Mouse (Mus musculus) ES-E14 (cell line): ENCODE results near the gene Grid1. TPM values are rescaled to one million over a fixed set of nuclear protein-coding genes. Genes with fewer than 3 reads are reported as not detected.

Experiments used
- DNase-seq: peaks from one replicate; pipeline ENCODE4 v3.0.0-alpha.2; 2013; ENCODE audit warnings: low read depth, low spot score
- H3K27ac ChIP-seq: 2 replicates; pipeline ENCODE4 v1.5.1; 2012; ENCODE audit warnings: low read depth, mild to moderate bottlenecking, low read length, moderate library complexity, mixed read lengths; ENCODE audit not compliant: poor library complexity, insufficient read depth, severe bottlenecking
- H3K36me3 ChIP-seq: 2 replicates; pipeline ENCODE4 v1.6.1; 2012; ENCODE audit warnings: mild to moderate bottlenecking, low read length, moderate library complexity, mixed read lengths; ENCODE audit not compliant: control insufficient read depth, poor library complexity, insufficient read depth, severe bottlenecking
- H3K4me1 ChIP-seq, 2 experiments: fragments of 150-350 bp in 1 of 2; sonication (generic) in 1 of 2; 2 replicates each; pipeline ENCODE4 v1.6.1; 2012; ENCODE audit warnings: low read length in 2 of 2, mild to moderate bottlenecking in 1 of 2, mixed read lengths in 1 of 2; ENCODE audit not compliant: control insufficient read depth in 2 of 2, insufficient read depth in 2 of 2, poor library complexity in 1 of 2
- H3K4me3 ChIP-seq, 2 experiments: fragments of 150-350 bp in 1 of 2; sonication (generic) in 1 of 2; 2 replicates each; pipeline ENCODE4 v1.5.1; 2012; ENCODE audit warnings: low read length in 2 of 2, low read depth in 1 of 2, mild to moderate bottlenecking in 1 of 2, mixed read lengths in 1 of 2; ENCODE audit not compliant: insufficient read depth in 1 of 2, poor library complexity in 1 of 2, severe bottlenecking in 1 of 2
- H3K9ac ChIP-seq: 2 replicates; pipeline ENCODE4 v1.6.1; 2012; ENCODE audit warnings: low read depth, mild to moderate bottlenecking, low read length, mixed read lengths; ENCODE audit not compliant: poor library complexity, insufficient read depth, severe bottlenecking
- H3K9me3 ChIP-seq: fragments of 150-350 bp; sonication (generic); 2 replicates; pipeline ENCODE4 v1.6.1; 2012; ENCODE audit warnings: low read depth, mild to moderate bottlenecking, low read length; ENCODE audit not compliant: control insufficient read depth, insufficient read depth
- CHD2 ChIP-seq: IDR thresholded peaks from 2 replicates; pipeline ENCODE4 v1.6.1; 2014; ENCODE audit warnings: mild to moderate bottlenecking, low read depth, low read length, inconsistent platforms
- HCFC1 ChIP-seq: IDR thresholded peaks from 2 replicates; pipeline ENCODE4 v1.6.1; 2012; ENCODE audit warnings: low read length, inconsistent platforms, borderline replicate concordance; ENCODE audit not compliant: insufficient read depth
- MAFK ChIP-seq: IDR thresholded peaks from 2 replicates; pipeline ENCODE4 v1.6.1; 2014; ENCODE audit warnings: mild to moderate bottlenecking, low read depth, low read length, inconsistent platforms; ENCODE audit not compliant: insufficient read depth
- ZC3H11A ChIP-seq: IDR thresholded peaks from 2 replicates; pipeline ENCODE4 v1.6.1; 2012; ENCODE audit warnings: low read depth, mild to moderate bottlenecking, inconsistent platforms, low read length, borderline replicate concordance
- ZNF384 ChIP-seq: IDR thresholded peaks from 2 replicates; pipeline ENCODE4 v1.6.1; 2012; ENCODE audit warnings: low read depth, low read length, inconsistent platforms
- in situ Hi-C, 2 experiments: fragments of 600-800 bp; cut with MboI; formaldehyde crosslinking; loops; one replicate each; pipeline ENCODE4 v1.15.1; 2025; ENCODE audit warnings: low sequenced_read_pairs in 2 of 2, inconsistent platforms in 1 of 2; ENCODE audit not compliant: unreplicated experiment in 2 of 2
- total RNA-seq: library from RNA; depleted of rRNA; stranded (reverse); fragments of 300-350 nt; gene quantifications from 2 replicates; pipeline ENCODE4 v1.2.3, GENCODE M21; 2012

Grid1 gene
- total RNA-seq, 1 experiment = 0.54 TPM

- H3K36me3 ChIP-seq = no peaks in the 10 kb centered on the region
- H3K4me1 ChIP-seq = no peaks in the 10 kb centered on the region; a peak in 1 of 4 replicates
- H3K4me3 ChIP-seq = no peak overlapping the region
- H3K9ac ChIP-seq = no peak overlapping the region
- TF ChIP-seq MAFK = no peak
- no peak for TF ChIP-seq ZNF384
- no peak for TF ChIP-seq CHD2
- no peak for TF ChIP-seq HCFC1
- no peak for TF ChIP-seq ZC3H11A
- in situ Hi-C loops = loop anchor here in 1 of 2 experiments (25.0 kb wide), 1 partner anchor 248 kb away; no protein-coding TSS in a partner anchor
- H3K9me3 ChIP-seq = no peaks in the 10 kb centered on the region
- H3K27ac ChIP-seq = no peak overlapping the region
- no peak for DNase-seq
Measured at GRCm38 (mm10) chr14:34838999-34839398, 19.1 kb downstream of the Grid1 start.

- Histone ChIP-seq H3K27ac (no peak overlapping the region), H3K4me1 (no peaks in the 10 kb centered on the region; a peak in 1 of 4 replicates), H3K9ac (no peak overlapping the region), H3K9me3 (no peaks in the 10 kb centered on the region), H3K36me3 (no peaks in the 10 kb centered on the region), H3K4me3 (no peak overlapping the region)
- in situ Hi-C loops = loop anchor here in 1 of 2 experiments (25.0 kb wide), 1 partner anchor 247 kb away; no protein-coding TSS in a partner anchor
- TF ChIP-seq HCFC1 = no peak
- no peak for TF ChIP-seq MAFK
- no peak for TF ChIP-seq ZC3H11A
- TF ChIP-seq ZNF384 = no peak
- no peak for TF ChIP-seq CHD2
- DNase-seq = no peak
Measured at GRCm38 (mm10) chr14:34839898-34840297, 20.0 kb downstream of the Grid1 start.

GRCm38 (mm10) chr14:34843579-34843978 is 23.7 kb downstream of the Grid1 start:
- DNase-seq = no peak
- no peaks in the 10 kb centered on the region; a peak in 1 of 4 replicates for H3K4me1 ChIP-seq
- no peak for TF ChIP-seq ZNF384
- TF ChIP-seq HCFC1 = no peak
- no peak for TF ChIP-seq ZC3H11A
- no peak for TF ChIP-seq MAFK
- no peak for TF ChIP-seq CHD2
- H3K4me3 ChIP-seq = no peak overlapping the region
- H3K9me3 ChIP-seq = no peaks in the 10 kb centered on the region
- in situ Hi-C loops = loop anchor here in 1 of 2 experiments (25.0 kb wide), 1 partner anchor 244 kb away; no protein-coding TSS in a partner anchor
- H3K36me3 ChIP-seq = no peaks in the 10 kb centered on the region
- H3K27ac ChIP-seq = no peak overlapping the region
- H3K9ac ChIP-seq = no peak overlapping the region

GRCm38 (mm10) chr14:34844166-34844565 is 24.3 kb downstream of the Grid1 start:
- H3K9me3 ChIP-seq = no peaks in the 10 kb centered on the region
- in situ Hi-C loops = loop anchor here in 1 of 2 experiments (25.0 kb wide), 1 partner anchor 243 kb away; no protein-coding TSS in a partner anchor
- no peak for DNase-seq
- H3K4me1 ChIP-seq = no peaks in the 10 kb centered on the region; a peak in 1 of 4 replicates
- H3K27ac ChIP-seq = no peak overlapping the region
- H3K4me3 ChIP-seq = no peak overlapping the region
- no peak overlapping the region for H3K9ac ChIP-seq
- TF ChIP-seq HCFC1 (no peak), ZC3H11A (no peak), ZNF384 (no peak), CHD2 (no peak), MAFK (no peak)
- H3K36me3 ChIP-seq = no peaks in the 10 kb centered on the region
